Mouse (Mus musculus) liver, embryonic 14.5 days (tissue): ENCODE data around the gene Gtdc1.

Source experiments
- CTCF ChIP-seq: IDR thresholded peaks from 2 replicates; pipeline ENCODE4 v1.5.1; 2016; ENCODE audit warnings: antibody characterized with exemption, low read depth, control low read depth
- EP300 ChIP-seq: IDR thresholded peaks from 2 replicates; pipeline ENCODE4 v1.6.1; 2016; ENCODE audit warnings: antibody characterized with exemption, low read depth

- no peak for TF ChIP-seq CTCF
- TF ChIP-seq EP300: no peak
Measured at GRCm38 (mm10) chr2:44569140-44569952, 358.1 kb downstream of the Gtdc1 start.
